Mouse (Mus musculus): Measurements from ENCODE around the gene Ctnna3. TPM values are rescaled to one million over a fixed set of nuclear protein-coding genes. Genes with fewer than 3 reads are reported as not detected.

Gene Ctnna3
- total and polyA plus RNA-seq, 2 experiments from 2014 or later = 1.0 to 2.1 TPM

DNA sequence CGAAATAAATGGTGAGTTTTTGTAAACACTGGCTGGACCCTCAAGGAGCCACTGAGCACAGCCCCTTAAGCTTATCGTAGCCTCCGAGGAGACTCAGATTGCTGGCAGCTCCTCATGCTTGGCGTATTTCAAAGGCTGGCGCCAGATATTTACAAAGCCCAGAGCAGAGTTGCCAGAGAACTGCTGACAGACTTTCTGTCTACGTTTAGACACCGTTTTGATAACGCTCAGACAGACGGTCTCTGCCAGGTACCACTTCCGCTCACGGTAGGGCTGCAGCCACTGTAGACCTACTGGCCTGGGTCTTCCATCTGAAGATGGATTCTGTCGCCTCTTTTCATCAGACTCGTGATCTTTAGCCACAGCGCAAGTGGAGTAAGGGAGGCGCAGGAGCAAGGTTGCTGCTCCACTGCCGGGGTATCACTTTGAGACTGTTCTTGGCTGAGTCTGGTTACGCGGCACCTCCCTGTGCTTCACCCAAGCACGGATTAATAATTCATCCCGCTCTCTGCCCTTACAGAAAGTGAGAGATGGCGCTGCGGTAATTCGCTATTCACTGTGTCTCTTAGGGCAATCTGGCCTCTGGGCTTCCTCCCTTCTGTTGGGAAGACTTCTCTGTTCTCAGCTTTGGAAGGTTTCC, 456.7 kb downstream of the Ctnna3 start:
- no peak overlapping the region for H3K4me3 ChIP-seq (ENCODE audit: low read length)
- ATAC-seq (no peak), DNase-seq (ENCODE audit: low spot score) (no peak)
- H3K27me3 ChIP-seq (ENCODE audit: insufficient read depth, low read length) = no peaks in the 10 kb centered on the region
- H3K9ac ChIP-seq (replicated peaks; ENCODE audit: low read length) = no peak overlapping the region
- TF ChIP-seq CTCF (IDR thresholded peaks at IDR 0.05; ENCODE audit: low read depth) = no peak
- H3K4me1 ChIP-seq (ENCODE audit: insufficient read depth, low read length) = no peaks in the 10 kb centered on the region
- 76% methylated on average over 23 of the region's 23 CpGs for WGBS
- no peaks in the 10 kb centered on the region for H3K36me3 ChIP-seq (ENCODE audit: insufficient read depth, low read length)
- no peak overlapping the region for H3K27ac ChIP-seq
- H3K4me2 ChIP-seq (ENCODE audit: low read depth, low read length) = 0 out of 2 replicates have a peak overlapping the region, but pooled peaks have one; percentile 3
- H3K9me3 ChIP-seq (ENCODE audit: low read length) = no peaks in the 10 kb centered on the region

GRCm38 (mm10) chr10:63894612-63895011, 464.7 kb downstream of the Ctnna3 start:
- DNase-seq (ENCODE audit: low spot score) = no peak
- TF ChIP-seq CTCF (IDR thresholded peaks at IDR 0.05; ENCODE audit: low read depth) = no peak
- H3K4me2 ChIP-seq (ENCODE audit: low read depth, low read length) = no peak overlapping the region

GRCm38 (mm10) chr10:63899891-63900290, 470.0 kb downstream of the Ctnna3 start:
- TF ChIP-seq CTCF (IDR thresholded peaks at IDR 0.05; ENCODE audit: low read depth) = no peak
- no peak overlapping the region for H3K9ac ChIP-seq (replicated peaks; ENCODE audit: low read length)
- no peak overlapping the region for H3K27ac ChIP-seq
- ATAC-seq (no peak), DNase-seq (ENCODE audit: low spot score) (no peak)
- H3K9me3 ChIP-seq (ENCODE audit: low read length) = no peaks in the 10 kb centered on the region
- no peak overlapping the region for H3K4me3 ChIP-seq (ENCODE audit: low read length)
- H3K4me1 ChIP-seq (ENCODE audit: insufficient read depth, low read length) = no peaks in the 10 kb centered on the region
- no peaks in the 10 kb centered on the region for H3K36me3 ChIP-seq (ENCODE audit: insufficient read depth, low read length)
- no peaks in the 10 kb centered on the region for H3K27me3 ChIP-seq (ENCODE audit: insufficient read depth, low read length)
- H3K4me2 ChIP-seq (ENCODE audit: low read depth, low read length) = no peak overlapping the region

More at GRCm38 (mm10) chr10:63894612-63895011, 464.7 kb downstream of the Ctnna3 start:
- no peaks in the 10 kb centered on the region for H3K4me1 ChIP-seq (ENCODE audit: insufficient read depth, low read length)
- H3K27ac ChIP-seq = no peak overlapping the region
- WGBS = 90% methylated on average over 5 of the region's 5 CpGs
- no peak overlapping the region for H3K9ac ChIP-seq (replicated peaks; ENCODE audit: low read length)
- ATAC-seq = no peak
- no peaks in the 10 kb centered on the region for H3K9me3 ChIP-seq (ENCODE audit: low read length)
- H3K4me3 ChIP-seq (ENCODE audit: low read length) = no peak overlapping the region
- no peaks in the 10 kb centered on the region for H3K27me3 ChIP-seq (ENCODE audit: insufficient read depth, low read length)
- no peaks in the 10 kb centered on the region for H3K36me3 ChIP-seq (ENCODE audit: insufficient read depth, low read length)

DNA sequence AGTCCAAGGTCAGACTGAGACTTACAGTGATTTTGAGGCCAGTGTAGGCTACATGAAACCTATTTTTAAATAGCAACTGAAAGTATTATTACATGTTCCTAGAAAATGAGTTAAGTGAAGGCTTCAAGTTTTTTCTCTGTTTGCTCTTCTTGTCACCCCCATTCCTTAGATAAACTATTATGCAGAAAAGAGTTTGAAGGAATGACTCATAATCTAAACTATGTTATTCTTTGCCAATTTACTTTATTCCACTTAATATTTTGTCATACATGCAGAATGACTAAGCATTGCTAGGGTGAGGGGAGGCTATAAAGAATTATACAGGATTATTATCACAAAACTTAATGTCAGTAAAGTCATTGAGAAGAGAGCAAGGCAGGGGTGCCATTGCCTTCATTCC, 479.0 kb downstream of the Ctnna3 start:
- H3K27me3 ChIP-seq (ENCODE audit: insufficient read depth, low read length) = no peaks in the 10 kb centered on the region
- ATAC-seq = no peak
- H3K9me3 ChIP-seq (ENCODE audit: low read length) = no peaks in the 10 kb centered on the region
- no peak for TF ChIP-seq CTCF (IDR thresholded peaks at IDR 0.05; ENCODE audit: low read depth)
- no peak overlapping the region for H3K4me3 ChIP-seq (ENCODE audit: low read length)
- H3K4me2 ChIP-seq (ENCODE audit: low read depth, low read length) = no peak overlapping the region
- H3K36me3 ChIP-seq (ENCODE audit: insufficient read depth, low read length) = no peaks in the 10 kb centered on the region
- DNase-seq (ENCODE audit: low spot score) = no peak
- H3K4me1 ChIP-seq (ENCODE audit: insufficient read depth, low read length) = no peaks in the 10 kb centered on the region
- H3K27ac ChIP-seq = no peak overlapping the region
- no peak overlapping the region for H3K9ac ChIP-seq (replicated peaks; ENCODE audit: low read length)

DNA sequence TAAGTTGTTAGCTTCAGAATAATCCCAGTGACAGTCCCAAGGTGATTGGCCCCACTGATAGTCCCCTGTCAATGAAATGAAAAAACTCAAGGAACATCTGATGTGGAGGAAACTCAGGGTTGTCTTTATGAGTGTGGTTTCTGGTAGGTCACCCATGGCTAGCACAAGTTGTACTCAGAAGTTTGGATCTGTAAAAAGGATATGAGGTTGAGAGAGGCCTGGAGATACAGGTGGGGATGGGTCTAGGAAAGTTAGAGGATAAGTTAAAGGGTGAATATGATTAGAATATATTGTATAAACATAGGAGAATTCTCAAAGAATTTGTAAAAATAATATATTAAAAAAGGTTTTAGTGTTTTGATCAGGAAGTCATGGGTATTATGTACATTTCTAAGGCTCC, 497.4 kb downstream of the Ctnna3 start, which contains the start of gene Gm10118:
Gm10118 (minus strand) TSS at position 101 of the 400 bp plus-strand sequence.
- TF ChIP-seq CTCF (IDR thresholded peaks at IDR 0.05; ENCODE audit: low read depth) = no peak
- no peak for ATAC-seq

GRCm38 (mm10) chr10:63933946-63934345, 504.0 kb downstream of the Ctnna3 start:
- no peak overlapping the region for H3K4me2 ChIP-seq (ENCODE audit: low read depth, low read length)
- no peaks in the 10 kb centered on the region for H3K36me3 ChIP-seq (ENCODE audit: insufficient read depth, low read length)
- H3K4me1 ChIP-seq (ENCODE audit: insufficient read depth, low read length) = no peaks in the 10 kb centered on the region
- no peak overlapping the region for H3K27ac ChIP-seq
- H3K9me3 ChIP-seq (ENCODE audit: low read length) = no peaks in the 10 kb centered on the region
- no peak for TF ChIP-seq CTCF (IDR thresholded peaks at IDR 0.05; ENCODE audit: low read depth)
- H3K27me3 ChIP-seq (ENCODE audit: insufficient read depth, low read length) = no peaks in the 10 kb centered on the region
- ATAC-seq (peak; percentile 73), DNase-seq (ENCODE audit: low spot score) (peak; percentile 36)
- no peak overlapping the region for H3K4me3 ChIP-seq (ENCODE audit: low read length)
- no peak overlapping the region for H3K9ac ChIP-seq (replicated peaks; ENCODE audit: low read length)
- WGBS = 64% methylated on average over 5 of the region's 5 CpGs

More for the DNA sequence above, 497.4 kb downstream of the Ctnna3 start, which contains the start of gene Gm10118:
- Histone ChIP-seq H3K9ac (replicated peaks; ENCODE audit: low read length) (no peak within 1 kb of the TSS), H3K27ac (no peak within 1 kb of the TSS), H3K9me3 (ENCODE audit: low read length) (no peaks in the 10 kb centered on the region), H3K27me3 (ENCODE audit: insufficient read depth, low read length) (no peaks in the 10 kb centered on the region), H3K4me1 (ENCODE audit: insufficient read depth, low read length) (no peaks in the 10 kb centered on the region), H3K4me2 (ENCODE audit: low read depth, low read length) (no peak within 1 kb of the TSS), H3K36me3 (ENCODE audit: insufficient read depth, low read length) (no peaks in the 10 kb centered on the region), H3K4me3 (ENCODE audit: low read length) (no peak within 1 kb of the TSS)
- DNase-seq (ENCODE audit: low spot score) = no peak

DNA sequence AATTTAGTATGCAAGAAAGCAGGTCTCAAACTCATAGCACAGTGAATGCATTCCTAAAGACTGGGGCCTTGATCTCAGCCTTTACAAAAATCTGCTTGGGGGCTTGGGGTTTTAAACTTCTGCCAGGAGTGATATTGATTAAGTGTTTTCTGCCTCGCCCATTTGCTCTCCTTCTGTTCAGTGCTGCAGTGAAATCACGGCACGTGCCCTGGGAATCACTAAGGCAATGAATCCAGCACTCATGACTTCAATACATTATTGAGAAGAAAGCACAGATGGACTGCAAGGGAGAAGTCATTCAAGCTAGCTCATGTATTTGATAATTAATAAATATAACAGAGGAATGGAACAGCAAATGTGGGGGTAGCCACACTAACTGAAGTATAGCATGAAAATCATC, 515.6 kb downstream of the Ctnna3 start:
- Histone ChIP-seq H3K4me3 (ENCODE audit: low read length) (no peak overlapping the region), H3K27me3 (ENCODE audit: insufficient read depth, low read length) (no peaks in the 10 kb centered on the region), H3K4me2 (ENCODE audit: low read depth, low read length) (no peak overlapping the region), H3K36me3 (ENCODE audit: insufficient read depth, low read length) (no peaks in the 10 kb centered on the region), H3K9me3 (ENCODE audit: low read length) (no peaks in the 10 kb centered on the region), H3K27ac (no peak overlapping the region), H3K4me1 (ENCODE audit: insufficient read depth, low read length) (no peaks in the 10 kb centered on the region), H3K9ac (replicated peaks; ENCODE audit: low read length) (no peak overlapping the region)
- 61% methylated on average over 3 of the region's 3 CpGs for WGBS
- ATAC-seq (no peak), DNase-seq (ENCODE audit: low spot score) (no peak)
- TF ChIP-seq CTCF (IDR thresholded peaks at IDR 0.05; ENCODE audit: low read depth) = no peak

Measured in hindbrain, postnatal 0 days (tissue).